Mouse (Mus musculus) subcutaneous adipose tissue, adult 2 months (tissue): ENCODE data around the gene Adgrf5. TPM values are rescaled to one million over a fixed set of nuclear protein-coding genes. Genes with fewer than 3 reads are reported as not detected.

ENCODE experiments used
- polyA plus RNA-seq: library from polyadenylated mRNA; depleted of rRNA; stranded (reverse); fragments of >200 nt; gene quantifications from 2 replicates; pipeline ENCODE4 v1.2.3, GENCODE M21; 2012; ENCODE audit warnings: low replicate concordance; rRNA removed

Adgrf5 gene
- 48.7 and 131 TPM in 2 replicates for polyA plus RNA-seq

GRCm38 (mm10) chr17:43359826-43360619, at the start of gene Adgrf5:
Gene Adgrf5 (plus strand): TSS chr17:43360451.

DNA sequence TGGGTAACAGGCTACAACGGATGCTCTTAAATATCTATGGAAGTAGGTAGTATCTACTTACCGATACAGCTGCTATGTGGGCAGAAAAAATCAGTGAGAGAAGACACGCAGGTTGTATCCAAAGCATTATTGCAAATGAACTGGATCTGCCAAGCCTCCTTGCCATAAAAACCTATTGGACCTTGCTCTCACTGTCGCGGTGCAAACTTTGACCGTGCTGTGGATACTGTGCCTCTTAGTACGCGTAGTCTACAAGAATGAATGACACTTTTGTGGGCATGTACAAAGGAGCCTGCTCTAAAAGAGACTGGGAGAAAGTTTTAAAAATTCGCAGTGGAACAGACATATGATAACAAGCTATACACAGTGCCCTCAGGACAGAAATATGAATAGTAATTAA, 142.3 kb downstream of the Adgrf5 start, which contains the start of gene Mep1a:
Mep1a (minus strand) TSS at position 221 of the 400 bp plus-strand sequence.

Other genes with a start within 250 kb of the Adgrf5 start
- 0.03 and 0.06 TPM in 2 replicates for gene Adgrf1, start 90.1 kb upstream of the Adgrf5 start, polyA plus RNA-seq
- gene Mep1a, start 142.4 kb downstream of the Adgrf5 start, polyA plus RNA-seq: 0.45 TPM in 1 of 2 replicates, not detected in the other
- gene Ankrd66, start 183.2 kb downstream of the Adgrf5 start, polyA plus RNA-seq: 0.36 TPM in 1 of 2 replicates, not detected in the other
- 5.2 and 28.5 TPM in 2 replicates for gene Pla2g7, start 207.6 kb downstream of the Adgrf5 start, polyA plus RNA-seq